Mouse (Mus musculus) liver, embryonic 13.5 days (tissue): ENCODE measurements at regions not wholly inside any gene's neighbourhood (a gene's known extent, or its start where the extent isn't known, plus 50 kb on each side); places are given as distances from the start of the nearest gene placed in this dataset.

Source experiments
- ATAC-seq: fragments of 200-750 bp; cut with Nextera tagmentation; 2 replicates; pipeline ENCODE4 v1.8.0; 2017; ENCODE audit warnings: low read depth, mild to moderate bottlenecking, moderate number of reproducible peaks, moderate library complexity
- DNase-seq: peaks from one replicate; pipeline ENCODE4 v3.0.0; 2022
- H3K27ac ChIP-seq: fragments of 300-500 bp; sonication (generic); 2 replicates; pipeline ENCODE4 v1.5.1; 2015; ENCODE audit warnings: moderate library complexity, mild to moderate bottlenecking, inconsistent platforms
- H3K27me3 ChIP-seq: fragments of 300-500 bp; sonication (generic); 2 replicates; pipeline ENCODE4 v1.6.1; 2015; ENCODE audit warnings: mild to moderate bottlenecking, inconsistent platforms
- H3K36me3 ChIP-seq: fragments of 300-500 bp; sonication (generic); 2 replicates; pipeline ENCODE4 v1.6.1; 2015; ENCODE audit warnings: mild to moderate bottlenecking, inconsistent platforms
- H3K4me1 ChIP-seq: fragments of 300-500 bp; sonication (generic); replicated peaks from 2 replicates; pipeline ENCODE4 v1.6.1; 2015; ENCODE audit warnings: inconsistent platforms
- H3K4me2 ChIP-seq: fragments of 300-500 bp; sonication (generic); 2 replicates; pipeline ENCODE4 v1.6.1; 2015; ENCODE audit warnings: inconsistent platforms, mild to moderate bottlenecking, moderate library complexity
- H3K4me3 ChIP-seq: fragments of 300-500 bp; sonication (generic); replicated peaks from 2 replicates; pipeline ENCODE4 v1.5.1; 2015; ENCODE audit warnings: mild to moderate bottlenecking, inconsistent platforms
- H3K9ac ChIP-seq: fragments of 300-500 bp; sonication (generic); 2 replicates; pipeline ENCODE4 v1.6.1; 2015; ENCODE audit warnings: mild to moderate bottlenecking, inconsistent platforms
- H3K9me3 ChIP-seq: fragments of 300-500 bp; sonication (generic); replicated peaks from 2 replicates; pipeline ENCODE4 v1.6.1; 2016; ENCODE audit warnings: inconsistent platforms
- WGBS: fragments of 180-500 bp; shearing (Covaris S2); methylation state at CpG from one replicate; pipeline ENCODE4 v1.1.7; 2015; ENCODE audit not compliant: insufficient replicate concordance; 5-methylcytosine and 5-hydroxymethylcytosine counted together

DNA sequence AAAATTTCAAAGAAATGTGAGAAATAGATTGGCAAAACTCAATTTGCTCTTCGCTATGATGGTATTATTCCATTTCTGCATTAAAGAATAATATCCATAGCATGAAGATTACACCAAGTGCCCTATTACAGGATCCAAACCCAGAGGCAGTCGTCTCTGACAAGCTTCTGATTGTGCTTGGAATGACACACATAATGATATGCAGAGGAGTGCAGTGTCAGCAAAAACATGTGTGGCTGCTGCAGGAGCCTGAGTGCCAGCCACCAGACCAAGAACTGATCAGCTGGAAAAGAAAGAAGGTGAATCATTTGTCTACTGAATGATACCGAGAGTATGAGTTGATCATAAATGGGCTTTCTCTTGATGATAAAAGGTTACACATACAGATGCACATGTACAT is 137.3 kb downstream of the Il15 start:
- H3K9me3 ChIP-seq = no peaks in the 10 kb centered on the region
- WGBS = 65% methylated on average over 3 of the region's 3 CpGs

DNA sequence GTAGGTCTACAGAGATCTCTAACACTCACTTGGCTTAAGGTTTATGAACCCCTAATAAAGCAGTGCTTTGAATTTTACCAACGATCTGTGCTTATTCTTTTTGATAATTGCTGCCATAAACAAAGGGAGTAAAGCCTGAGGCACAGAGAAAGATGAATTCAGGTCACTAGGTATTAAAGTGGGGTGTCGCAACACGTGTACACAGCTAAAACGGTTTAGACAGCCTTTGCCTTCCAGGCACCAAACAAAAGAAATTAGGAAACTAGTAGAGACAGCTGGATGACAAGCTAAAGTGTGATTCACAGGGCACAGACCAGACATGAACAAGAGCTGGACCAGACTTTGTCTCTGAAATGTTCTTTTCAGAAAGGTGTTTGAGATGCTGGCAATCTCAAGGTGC is 140.8 kb downstream of the Il15 start:
- Histone ChIP-seq H3K36me3 (no peaks in the 10 kb centered on the region), H3K27ac (no peak overlapping the region), H3K4me2 (no peak overlapping the region), H3K4me3 (no peak overlapping the region), H3K4me1 (no peaks in the 10 kb centered on the region), H3K9me3 (no peaks in the 10 kb centered on the region), H3K27me3 (no peaks in the 10 kb centered on the region), H3K9ac (no peak overlapping the region)
- WGBS = 63% methylated on average over 4 of the region's 4 CpGs
- ATAC-seq = no peak
- DNase-seq = no peak

More for the DNA sequence above, 137.3 kb downstream of the Il15 start:
- ATAC-seq = no peak
- no peak overlapping the region for H3K27ac ChIP-seq
- H3K9ac ChIP-seq = no peak overlapping the region
- H3K36me3 ChIP-seq = no peaks in the 10 kb centered on the region
- H3K4me2 ChIP-seq = no peak overlapping the region
- no peaks in the 10 kb centered on the region for H3K27me3 ChIP-seq
- no peaks in the 10 kb centered on the region for H3K4me1 ChIP-seq
- no peak overlapping the region for H3K4me3 ChIP-seq
- DNase-seq = no peak

DNA sequence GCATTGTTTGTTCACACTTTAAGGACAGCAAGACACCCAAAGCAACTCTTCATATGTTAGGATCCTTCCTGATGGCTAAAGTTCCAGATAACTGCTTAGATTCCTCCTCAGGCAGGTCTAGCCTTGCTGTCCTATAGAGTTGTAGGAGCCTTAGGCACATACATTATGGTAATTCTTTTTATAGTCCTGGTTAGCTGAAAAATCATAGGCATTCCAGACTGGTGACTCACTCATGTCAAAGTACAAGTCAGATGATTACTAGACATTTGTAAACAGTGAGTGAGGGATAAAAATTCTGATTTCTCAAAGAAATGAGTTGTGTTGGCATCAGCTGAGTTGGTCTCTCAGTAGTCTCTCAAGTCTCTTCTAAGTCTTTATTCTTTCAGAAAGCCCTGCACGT is 142.4 kb downstream of the Il15 start:
- Histone ChIP-seq H3K4me1 (no peaks in the 10 kb centered on the region), H3K4me2 (no peak overlapping the region), H3K9me3 (no peaks in the 10 kb centered on the region), H3K36me3 (no peaks in the 10 kb centered on the region), H3K27ac (no peak overlapping the region), H3K9ac (no peak overlapping the region), H3K4me3 (no peak overlapping the region), H3K27me3 (no peaks in the 10 kb centered on the region)
- WGBS = 64% methylated on average over 1 of the region's 1 CpGs
- ATAC-seq (no peak), DNase-seq (no peak)

DNA sequence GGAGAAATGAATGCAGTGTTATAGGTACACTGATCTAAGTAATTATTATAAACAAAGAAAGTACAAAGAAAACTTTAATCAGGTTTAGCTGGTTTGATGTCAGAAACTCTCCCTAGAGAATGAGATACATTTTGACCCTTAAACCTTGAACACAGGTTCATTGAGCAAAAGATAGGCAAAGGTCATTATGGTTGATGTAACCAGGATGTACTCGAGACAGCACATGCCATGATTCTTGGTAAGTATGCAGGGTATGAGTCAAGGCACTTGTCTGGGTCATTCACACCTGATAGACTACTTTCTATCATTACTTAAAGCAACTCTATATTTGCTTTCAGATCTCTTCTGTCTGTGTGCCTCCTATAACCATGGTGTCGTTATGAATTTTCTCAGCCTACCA is 147.2 kb downstream of the Il15 start:
- no peaks in the 10 kb centered on the region for H3K9me3 ChIP-seq
- no peaks in the 10 kb centered on the region for H3K27me3 ChIP-seq
- H3K9ac ChIP-seq = no peak overlapping the region
- H3K4me1 ChIP-seq = no peaks in the 10 kb centered on the region
- H3K4me3 ChIP-seq = no peak overlapping the region
- H3K36me3 ChIP-seq = no peaks in the 10 kb centered on the region
- DNase-seq = no peak
- no peak for ATAC-seq
- H3K4me2 ChIP-seq = no peak overlapping the region
- no peak overlapping the region for H3K27ac ChIP-seq
- WGBS = 64% methylated on average over 2 of the region's 2 CpGs

DNA sequence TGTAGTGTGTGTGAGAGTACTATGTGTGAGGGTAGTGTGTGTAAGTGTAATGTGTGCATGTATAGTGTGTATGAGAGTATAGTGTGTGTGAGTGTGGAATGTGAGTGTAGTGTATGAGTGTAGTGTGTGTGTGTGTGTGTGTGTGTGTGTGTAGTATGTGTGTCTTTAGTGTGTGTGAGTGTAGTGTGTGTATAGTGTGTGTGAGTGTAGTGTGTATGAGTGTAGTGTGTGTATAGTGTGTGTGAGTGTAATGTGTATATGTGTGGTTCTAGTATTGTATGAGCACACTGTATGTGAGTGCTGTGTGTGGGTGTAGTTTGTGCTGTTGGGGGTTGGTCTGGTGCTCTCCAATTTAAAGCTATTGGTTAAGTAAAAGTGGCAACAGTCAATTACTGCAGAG is 150.6 kb downstream of the Il15 start:
- H3K4me3 ChIP-seq = no peak overlapping the region
- no peak overlapping the region for H3K4me2 ChIP-seq
- no peak overlapping the region for H3K9ac ChIP-seq
- DNase-seq (no peak), ATAC-seq (no peak)
- H3K27me3 ChIP-seq = no peaks in the 10 kb centered on the region
- no peak overlapping the region for H3K27ac ChIP-seq
- H3K9me3 ChIP-seq = no peaks in the 10 kb centered on the region
- no peaks in the 10 kb centered on the region for H3K36me3 ChIP-seq
- no peaks in the 10 kb centered on the region for H3K4me1 ChIP-seq

DNA sequence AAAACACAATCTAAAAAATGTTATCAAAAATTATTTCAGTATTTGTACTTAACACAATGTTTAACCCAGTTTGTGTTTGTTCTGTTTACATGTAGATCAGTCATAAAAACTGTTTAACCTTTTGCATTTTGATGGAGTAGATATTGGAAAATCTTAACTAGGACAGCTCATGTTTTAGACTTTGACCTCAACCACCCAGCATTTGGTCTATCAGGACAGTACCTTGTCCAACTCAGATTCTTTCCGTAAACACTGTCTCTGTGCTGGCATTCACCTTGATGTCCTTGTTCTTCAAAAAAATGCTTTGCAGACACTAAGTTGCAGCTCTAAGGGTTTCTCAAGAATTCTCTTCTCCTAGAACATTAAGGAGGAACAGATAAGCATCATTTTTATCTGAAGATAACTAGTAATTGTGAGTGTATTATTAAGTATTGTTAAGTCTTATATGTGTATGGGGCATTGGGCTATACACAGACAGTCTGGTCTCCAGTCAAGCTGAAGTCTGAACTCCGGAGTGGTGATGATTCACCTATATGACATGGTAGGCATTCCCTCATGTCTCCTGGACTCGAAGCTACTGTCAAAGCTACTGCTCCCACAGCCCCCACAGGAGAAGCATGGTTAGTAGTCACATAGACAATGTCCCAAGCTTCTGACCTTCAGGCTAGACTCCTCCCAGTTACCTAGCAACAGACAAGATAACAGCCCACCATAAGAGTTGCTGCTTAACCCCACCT is 153.0 kb downstream of the Il15 start:
- ATAC-seq (no peak), DNase-seq (no peak)
- no peak overlapping the region for H3K4me2 ChIP-seq
- no peaks in the 10 kb centered on the region for H3K9me3 ChIP-seq
- H3K27ac ChIP-seq = no peak overlapping the region
- H3K36me3 ChIP-seq = no peaks in the 10 kb centered on the region
- H3K27me3 ChIP-seq = no peaks in the 10 kb centered on the region
- H3K4me1 ChIP-seq = no peaks in the 10 kb centered on the region
- WGBS = 63% methylated on average over 3 of the region's 3 CpGs
- H3K9ac ChIP-seq = no peak overlapping the region
- H3K4me3 ChIP-seq = no peak overlapping the region

DNA sequence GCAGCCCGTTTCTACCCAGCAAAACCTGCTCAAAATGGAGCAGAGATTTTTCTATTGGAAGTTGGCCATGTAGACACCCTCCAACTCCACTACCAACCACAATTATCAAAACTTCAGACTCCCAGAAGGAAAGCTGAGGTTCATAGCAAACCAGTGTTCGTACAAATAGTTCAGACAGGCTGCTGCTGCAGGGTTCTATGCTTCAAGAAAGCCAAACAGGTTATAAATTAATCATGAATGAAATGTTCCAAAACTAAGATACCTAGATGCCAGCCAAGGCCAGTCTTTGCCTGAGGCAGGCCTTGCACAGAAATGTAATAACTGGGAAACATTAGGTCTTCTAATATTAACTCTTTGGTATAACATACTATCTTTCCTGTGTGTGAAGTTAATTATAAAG is 158.9 kb downstream of the Il15 start:
- Histone ChIP-seq H3K27ac (no peak overlapping the region), H3K9me3 (no peaks in the 10 kb centered on the region), H3K36me3 (no peaks in the 10 kb centered on the region), H3K9ac (no peak overlapping the region), H3K4me2 (no peak overlapping the region), H3K4me3 (no peak overlapping the region), H3K4me1 (no peaks in the 10 kb centered on the region), H3K27me3 (no peaks in the 10 kb centered on the region)
- 55% methylated on average over 2 of the region's 2 CpGs for WGBS
- ATAC-seq (no peak), DNase-seq (no peak)

DNA sequence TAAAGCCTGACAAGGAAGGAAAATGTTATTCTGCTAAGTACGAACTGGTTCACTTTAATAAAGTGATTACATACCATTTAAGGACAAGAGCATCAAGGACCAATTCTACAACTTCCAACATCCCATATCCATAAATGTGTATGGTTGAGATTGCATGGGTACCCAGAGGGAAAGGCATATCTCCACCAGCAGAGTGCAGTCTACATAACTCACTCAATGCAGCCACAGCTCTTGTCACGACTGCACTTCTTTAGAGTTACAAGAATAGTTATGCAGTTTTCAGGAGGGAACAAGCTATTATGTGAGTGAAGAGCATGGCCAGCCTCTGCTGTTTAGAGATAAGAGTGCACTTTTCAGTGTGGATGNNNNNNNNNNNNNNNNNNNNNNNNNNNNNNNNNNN is 173.1 kb downstream of the Il15 start:
- Histone ChIP-seq H3K9ac (no peak overlapping the region), H3K36me3 (no peaks in the 10 kb centered on the region), H3K27me3 (no peaks in the 10 kb centered on the region), H3K27ac (no peak overlapping the region), H3K4me1 (no peaks in the 10 kb centered on the region), H3K4me2 (no peak overlapping the region), H3K9me3 (no peaks in the 10 kb centered on the region), H3K4me3 (no peak overlapping the region)
- no peak for ATAC-seq
- 46% methylated on average over 2 of the region's 2 CpGs for WGBS
- no peak for DNase-seq

DNA sequence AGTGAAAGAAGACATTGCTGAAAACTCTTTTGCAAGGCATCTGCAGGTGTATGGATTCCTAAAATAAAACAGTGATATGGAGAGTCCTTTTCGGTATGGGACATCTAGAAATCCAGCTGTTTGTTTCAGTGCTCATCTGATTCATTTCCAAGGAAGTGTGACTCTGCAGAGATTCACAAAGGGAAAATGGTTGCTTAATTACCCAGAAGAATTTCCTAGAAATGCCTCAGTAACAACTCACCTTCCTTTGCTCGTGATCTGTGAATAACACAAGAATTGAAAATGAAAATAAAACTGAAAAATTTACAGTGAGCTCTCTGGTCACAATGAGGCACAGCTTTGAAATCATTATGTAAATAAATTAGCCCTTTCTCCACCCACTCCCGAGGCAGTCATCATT is 201.3 kb downstream of the Il15 start:
- Histone ChIP-seq H3K9me3 (no peaks in the 10 kb centered on the region), H3K27me3 (no peaks in the 10 kb centered on the region), H3K9ac (no peak overlapping the region), H3K36me3 (no peaks in the 10 kb centered on the region), H3K27ac (no peak overlapping the region), H3K4me3 (no peak overlapping the region), H3K4me1 (no peaks in the 10 kb centered on the region), H3K4me2 (no peak overlapping the region)
- DNase-seq = no peak
- no peak for ATAC-seq
- WGBS = 35% methylated on average over 3 of the region's 3 CpGs

DNA sequence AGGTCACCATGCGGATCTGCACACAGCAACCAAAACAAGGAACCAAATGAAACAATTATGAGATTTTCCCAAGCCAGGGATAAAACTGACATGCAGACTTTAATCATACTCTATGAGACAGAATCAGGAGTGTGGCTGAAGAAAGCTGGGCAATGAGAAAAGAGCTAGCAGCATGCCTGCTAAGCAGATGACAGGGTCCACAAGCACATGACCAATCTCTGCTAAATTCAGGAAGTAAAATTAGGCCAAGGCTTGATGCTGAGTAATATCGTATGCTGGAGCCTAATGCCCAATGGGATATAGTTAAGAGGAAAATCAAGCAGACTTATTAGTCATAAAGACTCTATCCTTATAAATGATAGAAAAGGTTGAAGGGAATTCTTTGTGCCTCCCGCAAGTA is 202.8 kb downstream of the Il15 start:
- DNase-seq (no peak), ATAC-seq (no peak)
- no peak overlapping the region for H3K4me3 ChIP-seq
- no peaks in the 10 kb centered on the region for H3K36me3 ChIP-seq
- H3K9me3 ChIP-seq = no peaks in the 10 kb centered on the region
- no peak overlapping the region for H3K27ac ChIP-seq
- H3K4me1 ChIP-seq = no peaks in the 10 kb centered on the region
- H3K9ac ChIP-seq = no peak overlapping the region
- WGBS = 67% methylated on average over 3 of the region's 3 CpGs
- no peak overlapping the region for H3K4me2 ChIP-seq
- H3K27me3 ChIP-seq = no peaks in the 10 kb centered on the region

DNA sequence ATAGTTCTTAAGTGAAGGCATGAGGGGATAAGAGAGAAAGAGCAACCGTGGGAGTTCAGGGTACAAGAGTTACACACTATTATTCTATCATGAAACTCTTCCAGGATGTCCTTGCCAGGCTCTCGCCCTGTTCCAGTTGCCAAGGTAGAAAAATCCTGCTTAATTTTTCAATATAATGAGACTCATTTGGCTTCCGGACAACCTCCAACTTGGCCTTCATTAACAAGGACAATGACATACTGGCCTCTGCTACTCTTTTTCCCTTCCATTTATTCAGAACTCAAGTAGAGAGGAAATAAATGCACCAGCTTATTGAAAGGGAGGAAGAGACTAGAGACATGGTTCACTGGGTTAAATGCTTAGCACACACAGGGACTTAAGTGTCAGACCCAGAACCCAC is 206.5 kb downstream of the Il15 start:
- no peaks in the 10 kb centered on the region for H3K36me3 ChIP-seq
- H3K27ac ChIP-seq = no peak overlapping the region
- no peaks in the 10 kb centered on the region for H3K9me3 ChIP-seq
- no peak overlapping the region for H3K4me3 ChIP-seq
- DNase-seq (no peak), ATAC-seq (no peak)
- H3K4me1 ChIP-seq = no peaks in the 10 kb centered on the region
- H3K27me3 ChIP-seq = no peaks in the 10 kb centered on the region
- H3K9ac ChIP-seq = no peak overlapping the region
- WGBS = 59% methylated on average over 3 of the region's 3 CpGs
- no peak overlapping the region for H3K4me2 ChIP-seq

DNA sequence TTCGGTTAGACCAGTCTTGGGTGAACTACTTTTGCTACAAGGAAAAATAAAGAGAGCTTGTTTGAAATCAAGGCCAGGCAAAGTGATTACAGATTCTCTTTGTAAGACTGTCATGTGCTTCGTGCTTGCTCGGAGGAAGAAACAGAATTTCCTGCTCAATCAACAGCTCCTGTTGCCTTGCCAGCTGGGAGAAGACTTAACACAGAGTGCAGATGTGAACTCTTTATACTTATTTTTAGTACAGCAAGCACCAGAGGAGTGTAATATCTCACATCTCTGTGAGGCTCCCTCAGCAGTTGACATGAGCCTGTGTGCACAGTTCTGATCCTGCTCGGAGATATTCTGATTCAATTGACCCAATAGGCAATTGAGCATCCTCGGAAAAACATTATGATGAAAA is 207.9 kb downstream of the Il15 start:
- Histone ChIP-seq H3K9me3 (no peaks in the 10 kb centered on the region), H3K4me3 (no peak overlapping the region), H3K4me2 (no peak overlapping the region), H3K4me1 (no peaks in the 10 kb centered on the region), H3K36me3 (no peaks in the 10 kb centered on the region), H3K27ac (no peak overlapping the region), H3K27me3 (no peaks in the 10 kb centered on the region), H3K9ac (no peak overlapping the region)
- DNase-seq (no peak), ATAC-seq (no peak)
- 58% methylated on average over 5 of the region's 5 CpGs for WGBS
